In the genomic region with DNA sequence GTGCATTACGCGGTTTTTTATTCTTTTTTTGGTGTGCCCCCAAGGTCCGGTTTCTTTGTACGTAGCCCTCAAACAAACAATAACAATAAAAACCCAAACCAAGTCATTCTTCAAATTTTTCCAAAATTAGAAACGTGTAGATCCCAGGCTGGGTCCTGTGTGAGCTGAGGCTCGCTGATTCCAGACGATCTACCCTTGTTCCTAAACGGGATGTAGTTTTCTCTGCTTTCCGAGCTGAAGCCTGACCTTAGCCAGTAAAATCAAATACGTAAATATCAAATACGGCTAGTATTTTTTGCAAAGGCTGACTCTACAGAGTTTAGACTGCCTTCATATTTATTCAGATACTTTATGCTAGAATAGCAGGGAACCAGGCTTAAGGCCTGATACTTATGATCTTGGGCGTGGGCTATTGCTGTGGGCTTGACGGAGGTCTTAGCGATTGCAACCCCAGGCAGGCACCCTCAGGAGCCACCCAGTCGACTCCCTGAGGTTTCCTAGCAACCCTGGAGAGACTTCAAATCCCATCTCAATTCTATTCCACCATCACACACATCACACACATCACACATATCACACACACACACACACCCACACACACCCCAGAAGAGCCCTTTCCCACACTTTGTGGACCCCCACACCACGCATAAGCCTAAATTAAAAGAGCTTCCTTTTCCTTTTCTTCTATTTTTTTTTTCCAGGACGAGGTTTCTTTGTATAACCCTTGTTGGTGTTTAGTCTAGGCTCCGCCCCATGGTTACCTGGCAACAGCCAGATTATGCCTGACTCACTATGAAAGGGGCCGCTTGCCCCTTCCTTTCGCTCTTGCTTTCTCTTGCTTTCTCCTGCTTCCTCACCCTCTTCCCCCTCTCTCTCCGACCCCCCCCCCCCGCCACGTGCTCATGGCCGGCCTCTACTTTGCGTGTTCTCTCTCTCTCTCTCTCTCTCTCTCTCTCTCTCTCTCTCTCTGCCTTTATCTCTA, we compare ENCODE assay signal across 8 mouse cellular contexts. TPM values are rescaled to one million over a fixed set of nuclear protein-coding genes. Genes with fewer than 3 reads are reported as not detected.
DNase-seq lines count a peak whose midpoint lies in the region; ATAC-seq lines count a peak whose summit lies in the region.

No protein-coding gene starts in this region.

- no peaks in the 10 kb centered on the region for H3K9me3 ChIP-seq in embryonic facial prominence, embryonic 14.5 days (ENCODE audit: control insufficient read depth, low read length)
- H3K9me3 ChIP-seq in heart, embryonic 12.5 days (replicated peaks): no peaks in the 10 kb centered on the region
- no peaks in the 10 kb centered on the region for H3K9me3 ChIP-seq in kidney, embryonic 15.5 days (replicated peaks)
- no peaks in the 10 kb centered on the region for H3K9me3 ChIP-seq in liver, embryonic 12.5 days (replicated peaks)
- no peaks in the 10 kb centered on the region for H3K9me3 ChIP-seq in stomach, embryonic 16.5 days (replicated peaks; ENCODE audit: control insufficient read depth, low read length)

- H3K27ac ChIP-seq in embryonic facial prominence, embryonic 14.5 days (replicated peaks; ENCODE audit: low read depth, low read length): peak overlapping the region; percentile 99
- peak overlapping the region; percentile 100 for H3K27ac ChIP-seq in heart, embryonic 12.5 days (ENCODE audit: poor library complexity, severe bottlenecking)
- peak overlapping the region; percentile 99 for H3K27ac ChIP-seq in kidney, embryonic 15.5 days
- H3K27ac ChIP-seq in liver, embryonic 12.5 days: peak overlapping the region; percentile 98
- H3K27ac ChIP-seq in stomach, embryonic 16.5 days (ENCODE audit: low read length): peak overlapping the region; percentile 98

- peaks cover 26% of the 10 kb centered on the region for H3K4me1 ChIP-seq in embryonic facial prominence, embryonic 14.5 days (ENCODE audit: control insufficient read depth, insufficient read depth, low read length)
- H3K4me1 ChIP-seq in heart, embryonic 12.5 days (replicated peaks): peaks cover 35% of the 10 kb centered on the region
- peaks cover 39% of the 10 kb centered on the region for H3K4me1 ChIP-seq in kidney, embryonic 15.5 days
- H3K4me1 ChIP-seq in liver, embryonic 12.5 days: peaks cover 45% of the 10 kb centered on the region
- H3K4me1 ChIP-seq in stomach, embryonic 16.5 days (ENCODE audit: control insufficient read depth, insufficient read depth, low read length): peaks cover 24% of the 10 kb centered on the region

- no peaks in the 10 kb centered on the region for H3K27me3 ChIP-seq in embryonic facial prominence, embryonic 14.5 days (replicated peaks; ENCODE audit: control insufficient read depth, insufficient read depth, low read length)
- peaks cover 5% of the 10 kb centered on the region; the same call in 1 of the 2 replicates for H3K27me3 ChIP-seq in heart, embryonic 12.5 days (replicated peaks)
- H3K27me3 ChIP-seq in kidney, embryonic 15.5 days: no peaks in the 10 kb centered on the region
- H3K27me3 ChIP-seq in liver, embryonic 12.5 days (replicated peaks): peaks cover 15% of the 10 kb centered on the region
- no peaks in the 10 kb centered on the region for H3K27me3 ChIP-seq in stomach, embryonic 16.5 days (ENCODE audit: control insufficient read depth, insufficient read depth, low read length)

- peak overlapping the region; percentile 68 for H3K9ac ChIP-seq in embryonic facial prominence, embryonic 14.5 days (ENCODE audit: low read depth, low read length)
- H3K9ac ChIP-seq in heart, embryonic 12.5 days: peak overlapping the region; percentile 76
- peak overlapping the region; percentile 48 for H3K9ac ChIP-seq in kidney, embryonic 15.5 days
- H3K9ac ChIP-seq in liver, embryonic 12.5 days: peak overlapping the region; percentile 68
- peak overlapping the region; percentile 69 for H3K9ac ChIP-seq in stomach, embryonic 16.5 days (ENCODE audit: low read length)

- peak; percentile 94 for DNase-seq in A20 (ENCODE audit: low read depth, low spot score)
- peak; percentile 87 for DNase-seq in adrenal gland, postnatal 10 days
- peak; percentile 97 for DNase-seq in embryonic facial prominence, embryonic 14.5 days (ENCODE audit: low spot score)
- DNase-seq in neural tube, embryonic 10.5 days (ENCODE audit: extremely low spot score, low spot score): peak; percentile 85

- H3K36me3 ChIP-seq in embryonic facial prominence, embryonic 14.5 days (ENCODE audit: control insufficient read depth, insufficient read depth, low read length): no peaks in the 10 kb centered on the region
- H3K36me3 ChIP-seq in heart, embryonic 12.5 days: no peaks in the 10 kb centered on the region
- H3K36me3 ChIP-seq in kidney, embryonic 15.5 days: no peaks in the 10 kb centered on the region
- H3K36me3 ChIP-seq in liver, embryonic 12.5 days: peaks cover under 1% of the 10 kb centered on the region; the same call in 1 of the 2 replicates
- H3K36me3 ChIP-seq in stomach, embryonic 16.5 days (ENCODE audit: control insufficient read depth, insufficient read depth, low read length): no peaks in the 10 kb centered on the region

- H3K4me3 ChIP-seq in embryonic facial prominence, embryonic 14.5 days (ENCODE audit: low read depth, low read length): peak overlapping the region; percentile 41
- peak overlapping the region; percentile 34 for H3K4me3 ChIP-seq in heart, embryonic 12.5 days
- peak overlapping the region; percentile 39 for H3K4me3 ChIP-seq in kidney, embryonic 15.5 days (replicated peaks)
- peak overlapping the region; percentile 60 for H3K4me3 ChIP-seq in liver, embryonic 12.5 days
- H3K4me3 ChIP-seq in stomach, embryonic 16.5 days (replicated peaks; ENCODE audit: low read length): peak overlapping the region; percentile 40

- peak overlapping the region; percentile 80 for H3K4me2 ChIP-seq in embryonic facial prominence, embryonic 14.5 days (ENCODE audit: low read depth, low read length)
- H3K4me2 ChIP-seq in heart, embryonic 12.5 days: peak overlapping the region; percentile 65
- peak overlapping the region; percentile 60 for H3K4me2 ChIP-seq in kidney, embryonic 15.5 days
- H3K4me2 ChIP-seq in liver, embryonic 12.5 days: peak overlapping the region; percentile 73
- peak overlapping the region; percentile 51 for H3K4me2 ChIP-seq in stomach, embryonic 16.5 days (ENCODE audit: low read depth, low read length)

- ATAC-seq in embryonic facial prominence, embryonic 14.5 days (ENCODE audit: low read depth): peak; percentile 64
- ATAC-seq in heart, embryonic 12.5 days (ENCODE audit: insufficient number of reproducible peaks, low FRiP score): peak; percentile 68
- peak; percentile 50; the same call in 1 of the 2 replicates for ATAC-seq in kidney, embryonic 15.5 days (replicated peaks; ENCODE audit: low FRiP score)
- peak; percentile 42 for ATAC-seq in liver, embryonic 12.5 days
- ATAC-seq in stomach, embryonic 16.5 days (ENCODE audit: insufficient read depth, low FRiP score): peak; percentile 58; the same call in 1 of the 2 replicates

- WGBS in embryonic facial prominence, embryonic 14.5 days: 10% methylated on average over 23 of the region's 25 CpGs
- WGBS in heart, embryonic 12.5 days: 19% methylated on average over 22 of the region's 25 CpGs
- WGBS in kidney, embryonic 15.5 days: 10% methylated on average over 25 of the region's 25 CpGs
- WGBS in liver, embryonic 12.5 days (ENCODE audit: insufficient replicate concordance): 19% methylated on average over 23 of the region's 25 CpGs
- 8% methylated on average over 22 of the region's 25 CpGs for WGBS in stomach, embryonic 16.5 days

RNA-seq across cellular contexts. Expression of gene Ubc, which starts 3.9 kb away (rescaled TPM):
- 1,000 to 10,000 TPM; 1,039 to 1,045 TPM for total RNA-seq in adrenal gland, postnatal 10 days (2021)
- 879 and 1,077 TPM in 2 replicates for polyA plus RNA-seq in embryonic facial prominence, embryonic 14.5 days (2014; fragmentation: Nextera tagmentation; extraction: Ambion mirVana)
- polyA plus RNA-seq in heart, embryonic 12.5 days (2016; fragmentation: Nextera tagmentation; extraction: Ambion mirVana): 840 and 852 TPM in 2 replicates
- polyA plus RNA-seq in kidney, embryonic 15.5 days (2015; fragmentation: Nextera tagmentation; extraction: Ambion mirVana): 1,049 and 1,140 TPM in 2 replicates
- 657 and 673 TPM in 2 replicates for polyA plus RNA-seq in liver, embryonic 12.5 days (2016; fragmentation: Nextera tagmentation; extraction: Ambion mirVana)
- polyA plus RNA-seq in stomach, embryonic 16.5 days (2015; fragmentation: Nextera tagmentation; extraction: Ambion mirVana): 1,047 and 1,111 TPM in 2 replicates

RNA-seq across cellular contexts. Expression of gene Gm10382, which starts 4.8 kb away (rescaled TPM):
- under 1 TPM; 0.21 to 0.24 TPM for total RNA-seq in adrenal gland, postnatal 10 days (2021)
- polyA plus RNA-seq in embryonic facial prominence, embryonic 14.5 days (2014; fragmentation: Nextera tagmentation; extraction: Ambion mirVana): 0.24 TPM in 1 of 2 replicates, not detected in the other
- 0.28 and 0.67 TPM in 2 replicates for polyA plus RNA-seq in heart, embryonic 12.5 days (2016; fragmentation: Nextera tagmentation; extraction: Ambion mirVana)
- 0.31 and 0.49 TPM in 2 replicates for polyA plus RNA-seq in kidney, embryonic 15.5 days (2015; fragmentation: Nextera tagmentation; extraction: Ambion mirVana)
- polyA plus RNA-seq in liver, embryonic 12.5 days (2016; fragmentation: Nextera tagmentation; extraction: Ambion mirVana): 0.38 and 0.66 TPM in 2 replicates
- polyA plus RNA-seq in stomach, embryonic 16.5 days (2015; fragmentation: Nextera tagmentation; extraction: Ambion mirVana): 0.32 and 0.37 TPM in 2 replicates

RNA-seq across cellular contexts. Expression of gene Dhx37, which starts 40.0 kb away (rescaled TPM):
- total RNA-seq in adrenal gland, postnatal 10 days (2021): 10 to 100 TPM; 11.2 to 12.2 TPM
- polyA plus RNA-seq in embryonic facial prominence, embryonic 14.5 days (2014; fragmentation: Nextera tagmentation; extraction: Ambion mirVana): 4.8 and 5.4 TPM in 2 replicates
- polyA plus RNA-seq in heart, embryonic 12.5 days (2016; fragmentation: Nextera tagmentation; extraction: Ambion mirVana): 11.0 and 11.4 TPM in 2 replicates
- polyA plus RNA-seq in kidney, embryonic 15.5 days (2015; fragmentation: Nextera tagmentation; extraction: Ambion mirVana): 13.3 and 15.6 TPM in 2 replicates
- 11.3 and 11.4 TPM in 2 replicates for polyA plus RNA-seq in liver, embryonic 12.5 days (2016; fragmentation: Nextera tagmentation; extraction: Ambion mirVana)
- 8.4 and 10.8 TPM in 2 replicates for polyA plus RNA-seq in stomach, embryonic 16.5 days (2015; fragmentation: Nextera tagmentation; extraction: Ambion mirVana)

RNA-seq across cellular contexts. Expression of gene Bri3bp, which starts 47.5 kb away (rescaled TPM):
- 10 to 100 TPM; 31.6 to 37.1 TPM for total RNA-seq in adrenal gland, postnatal 10 days (2021)
- 28.8 and 29.3 TPM in 2 replicates for polyA plus RNA-seq in embryonic facial prominence, embryonic 14.5 days (2014; fragmentation: Nextera tagmentation; extraction: Ambion mirVana)
- polyA plus RNA-seq in heart, embryonic 12.5 days (2016; fragmentation: Nextera tagmentation; extraction: Ambion mirVana): 41.8 and 49.3 TPM in 2 replicates
- polyA plus RNA-seq in kidney, embryonic 15.5 days (2015; fragmentation: Nextera tagmentation; extraction: Ambion mirVana): 41.5 and 42.0 TPM in 2 replicates
- polyA plus RNA-seq in liver, embryonic 12.5 days (2016; fragmentation: Nextera tagmentation; extraction: Ambion mirVana): 44.0 and 44.1 TPM in 2 replicates
- 27.7 and 31.8 TPM in 2 replicates for polyA plus RNA-seq in stomach, embryonic 16.5 days (2015; fragmentation: Nextera tagmentation; extraction: Ambion mirVana)

RNA-seq across cellular contexts. Expression of gene Scarb1, which starts 53.0 kb away (rescaled TPM):
- total RNA-seq in adrenal gland, postnatal 10 days (2021): 1,000 to 10,000 TPM in 1 of 2 experiments, 100 to 1,000 TPM in 1; 506 to 1,242 TPM
- 44.4 and 47.9 TPM in 2 replicates for polyA plus RNA-seq in embryonic facial prominence, embryonic 14.5 days (2014; fragmentation: Nextera tagmentation; extraction: Ambion mirVana)
- 74.3 and 75.2 TPM in 2 replicates for polyA plus RNA-seq in heart, embryonic 12.5 days (2016; fragmentation: Nextera tagmentation; extraction: Ambion mirVana)
- polyA plus RNA-seq in kidney, embryonic 15.5 days (2015; fragmentation: Nextera tagmentation; extraction: Ambion mirVana): 67.6 and 97.9 TPM in 2 replicates
- polyA plus RNA-seq in liver, embryonic 12.5 days (2016; fragmentation: Nextera tagmentation; extraction: Ambion mirVana): 87.1 and 88.8 TPM in 2 replicates
- polyA plus RNA-seq in stomach, embryonic 16.5 days (2015; fragmentation: Nextera tagmentation; extraction: Ambion mirVana): 60.6 and 61.4 TPM in 2 replicates

Comparison
In these comparisons a context has a peak if more than half of its experiments do, and no peak if none do; other contexts are left out.
1. Peak in every context shown above with its lines: DNase-seq, ATAC-seq, H3K4me3 ChIP-seq and H3K27ac ChIP-seq.